Mouse (Mus musculus) liver, postnatal 0 days (tissue): ENCODE measurements around the gene Mansc4. TPM values are rescaled to one million over a fixed set of nuclear protein-coding genes. Genes with fewer than 3 reads are reported as not detected.

Experiments used
- ATAC-seq: fragments of 200-750 bp; cut with Nextera tagmentation; 2 replicates; pipeline ENCODE4 v1.8.0; 2017; ENCODE audit warnings: mild to moderate bottlenecking, moderate library complexity
- DNase-seq: peaks from one replicate; pipeline ENCODE4 v3.0.0-alpha.2; 2016
- H3K27ac ChIP-seq: fragments of 300-500 bp; sonication (generic); 2 replicates; pipeline ENCODE4 v1.5.1; 2014; ENCODE audit warnings: antibody characterized with exemption, moderate library complexity, mild to moderate bottlenecking, low read depth
- H3K27me3 ChIP-seq: fragments of 300-500 bp; sonication (generic); 2 replicates; pipeline ENCODE4 v1.6.1; 2014; ENCODE audit warnings: low read length, control low read depth, mixed read lengths; ENCODE audit not compliant: insufficient read depth
- H3K36me3 ChIP-seq: fragments of 300-500 bp; sonication (generic); replicated peaks from 2 replicates; pipeline ENCODE4 v1.6.1; 2014; ENCODE audit warnings: mild to moderate bottlenecking, control low read depth, low read length, moderate library complexity, mixed read lengths; ENCODE audit not compliant: insufficient read depth
- H3K4me1 ChIP-seq: fragments of 300-500 bp; sonication (generic); 2 replicates; pipeline ENCODE4 v1.6.1; 2014; ENCODE audit warnings: antibody characterized with exemption, mild to moderate bottlenecking, control low read depth; ENCODE audit not compliant: insufficient read depth
- H3K4me2 ChIP-seq: fragments of 300-500 bp; sonication (generic); 2 replicates; pipeline ENCODE4 v1.6.1; 2014; ENCODE audit warnings: low read depth, mild to moderate bottlenecking, low read length, moderate library complexity, mixed read lengths
- H3K4me3 ChIP-seq: fragments of 300-500 bp; sonication (generic); 2 replicates; pipeline ENCODE4 v1.5.1; 2014; ENCODE audit warnings: low read depth, low read length
- H3K9ac ChIP-seq: fragments of 300-500 bp; sonication (generic); replicated peaks from 2 replicates; pipeline ENCODE4 v1.6.1; 2014; ENCODE audit warnings: mild to moderate bottlenecking, moderate library complexity
- H3K9me3 ChIP-seq: fragments of 300-500 bp; sonication (generic); 2 replicates; pipeline ENCODE4 v1.6.1; 2016; ENCODE audit warnings: mild to moderate bottlenecking, control low read depth, low read length, mixed read lengths
- CTCF ChIP-seq: sonication (generic); IDR thresholded peaks from 2 replicates; pipeline ENCODE4 v1.5.1; 2016; ENCODE audit warnings: antibody characterized with exemption, low read depth
- EP300 ChIP-seq: IDR thresholded peaks from 2 replicates; pipeline ENCODE4 v1.6.1; 2016; ENCODE audit warnings: antibody characterized with exemption, low read depth, mild to moderate bottlenecking
- WGBS: fragments of 180-500 bp; shearing (Covaris S2); extraction: QIAGEN DNeasy Blood & Tissue Kit; methylation state at CpG from one replicate; pipeline ENCODE4 v1.1.7; 2014; ENCODE audit not compliant: insufficient replicate concordance; 5-methylcytosine and 5-hydroxymethylcytosine counted together
- polyA plus RNA-seq: library from polyadenylated mRNA; unstranded; fragments of >200 nt; fragmentation: Nextera tagmentation; extraction: Ambion mirVana; gene quantifications from 2 replicates; pipeline ENCODE4 v1.2.1, GENCODE M21; 2015

The Mansc4 gene
- polyA plus RNA-seq, 1 experiment from 2014 or later, result not detected

DNA sequence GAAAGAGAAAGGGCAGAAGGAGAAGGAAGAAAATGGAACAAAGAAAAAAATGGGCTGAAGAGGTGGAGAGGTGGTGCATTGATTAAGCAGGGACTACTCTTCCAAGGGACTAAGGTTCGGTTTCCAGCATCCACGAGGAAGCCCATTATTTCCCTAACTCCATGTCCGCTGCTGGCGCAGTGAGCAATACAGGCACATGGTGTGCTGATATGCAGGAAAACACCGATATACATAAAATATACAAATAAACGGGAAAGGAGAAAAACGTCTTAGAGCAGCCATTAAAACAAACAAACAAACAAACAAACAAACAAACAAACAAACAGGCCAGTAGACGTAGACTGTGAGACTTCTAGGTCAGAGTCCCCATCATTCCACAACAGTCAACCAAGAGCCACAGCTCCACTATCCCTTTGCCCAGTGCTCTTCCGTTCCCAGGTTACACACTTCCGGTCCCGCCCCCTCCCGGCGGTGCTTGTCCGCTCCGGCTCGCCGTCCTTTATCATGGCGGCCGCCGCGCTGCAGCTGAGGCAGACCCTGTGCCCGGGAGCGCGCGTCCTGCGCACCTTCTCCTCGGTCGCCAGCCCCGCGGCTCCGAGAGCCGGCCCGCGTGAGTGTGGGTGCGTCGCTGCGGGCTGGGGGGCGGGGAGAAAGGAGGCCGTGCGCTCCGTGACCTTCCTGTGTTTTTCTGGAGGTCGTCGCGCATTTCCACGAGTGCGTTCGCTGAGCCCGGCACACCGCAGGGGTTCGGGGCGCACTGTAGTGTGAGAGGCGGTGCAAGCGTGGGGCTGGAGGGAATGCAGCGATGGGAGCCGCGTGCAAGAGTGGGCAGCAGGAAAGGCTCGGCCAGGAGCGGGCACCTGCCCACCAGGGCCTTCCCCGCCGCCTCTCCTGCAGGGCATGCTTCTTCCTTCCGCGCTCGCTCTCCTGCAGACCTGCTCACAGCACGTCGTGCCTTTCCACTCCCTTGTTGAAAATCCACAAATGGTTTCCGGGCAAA is 44.2 kb downstream of the Mansc4 start, which contains the start of gene Mrps35:
Gene Mrps35 (plus strand): TSS at position 474 of the 1,000 bp plus-strand sequence.
- Histone ChIP-seq H3K27me3 (no peaks in the 10 kb centered on the region), H3K4me3 (peak within 1 kb of the TSS; percentile 97), H3K36me3 (0 out of 2 replicates have a peak, but pooled peaks cover 2% of the 10 kb centered on the region), H3K4me1 (peaks cover 18% of the 10 kb centered on the region), H3K9ac (peak within 1 kb of the TSS; percentile 95), H3K27ac (peak within 1 kb of the TSS; percentile 86), H3K9me3 (no peaks in the 10 kb centered on the region), H3K4me2 (peak within 1 kb of the TSS; percentile 89)
- ATAC-seq (peak; percentile 99), DNase-seq (peak; percentile 93)
- TF ChIP-seq CTCF (peak; percentile 21; the same call in 1 of the 2 replicates), EP300 (no peak)
- 3% methylated on average over 58 of the region's 66 CpGs for WGBS

DNA sequence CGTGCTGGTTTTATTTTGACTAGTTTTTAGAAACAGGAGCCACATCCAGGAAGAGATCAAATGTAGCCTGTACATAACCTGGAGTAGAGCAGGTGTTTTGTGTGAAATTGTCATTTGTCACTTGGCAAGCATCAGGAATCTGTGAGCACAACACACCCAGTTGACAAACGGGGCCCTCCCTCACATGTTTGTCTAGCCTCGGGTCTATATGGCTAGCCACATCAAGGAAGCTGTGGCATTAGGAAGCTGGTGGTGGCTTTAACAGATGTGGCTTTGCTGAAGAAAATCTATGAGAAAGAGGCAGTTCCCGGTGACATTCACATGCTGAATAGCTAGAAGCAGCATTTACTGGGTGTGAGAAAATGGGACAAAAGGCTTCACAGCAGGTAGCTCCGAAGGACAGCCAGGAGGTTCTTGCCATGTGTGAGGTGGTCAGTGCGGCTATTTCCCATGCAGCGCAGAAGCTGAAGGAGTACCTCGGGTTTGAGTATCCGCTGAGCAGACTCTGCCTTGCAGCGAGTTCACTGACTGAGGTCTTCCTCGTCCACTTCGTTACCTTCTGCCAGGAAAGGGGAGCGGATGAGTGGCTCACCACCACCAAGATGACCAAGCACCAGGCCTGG is 54.4 kb downstream of the Mansc4 start, which contains the start of gene Rep15:
Gene Rep15 (plus strand): TSS at position 282 of the 623 bp plus-strand sequence.
- no peak within 1 kb of the TSS for H3K4me2 ChIP-seq

DNA sequence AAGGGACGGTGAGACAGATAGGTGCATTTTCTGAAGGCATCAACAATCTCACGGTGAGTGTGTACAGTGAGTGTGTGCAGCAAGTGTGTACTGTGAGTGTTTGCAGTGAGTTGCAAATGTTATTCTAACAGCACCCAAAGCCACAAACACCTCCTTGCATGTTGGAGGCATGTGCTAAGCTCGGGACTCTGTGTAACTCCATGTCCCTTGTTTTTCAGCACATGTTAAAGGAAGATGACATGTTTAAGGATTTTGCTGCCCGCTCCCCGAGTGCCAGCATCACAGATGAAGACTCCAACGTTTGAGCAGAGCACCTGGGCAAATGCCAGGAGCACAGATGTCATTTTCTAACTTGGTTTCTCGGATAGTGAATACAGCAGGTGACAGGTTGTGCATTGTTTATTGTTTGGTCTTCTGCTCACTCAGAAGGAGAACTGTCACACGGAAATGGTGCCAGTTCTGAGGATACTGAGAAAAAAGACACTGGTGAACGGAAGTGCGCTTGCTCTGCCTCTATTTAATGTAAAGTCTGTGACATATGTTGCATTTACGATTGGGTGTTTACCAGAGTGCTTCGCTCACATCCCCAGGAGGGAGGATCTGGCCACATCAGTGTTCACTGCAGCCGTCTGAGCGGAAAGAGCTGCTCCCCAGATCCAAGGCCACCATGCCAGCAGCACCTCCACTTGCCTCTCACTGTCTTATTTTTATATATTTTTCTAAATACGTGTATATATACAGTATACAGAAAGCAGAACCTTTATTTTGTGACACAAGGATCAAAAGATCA is 56.5 kb downstream of the Mansc4 start:
- WGBS, result 80% methylated on average over 15 of the region's 15 CpGs
- ATAC-seq (no peak), DNase-seq (peak; percentile 9)
- peaks cover 25% of the 10 kb centered on the region for H3K36me3 ChIP-seq
- H3K27ac ChIP-seq, result no peak overlapping the region
- no peaks in the 10 kb centered on the region for H3K27me3 ChIP-seq
- H3K4me2 ChIP-seq, result no peak overlapping the region
- no peak overlapping the region for H3K4me3 ChIP-seq
- no peaks in the 10 kb centered on the region for H3K9me3 ChIP-seq
- H3K9ac ChIP-seq, result no peak overlapping the region
- TF ChIP-seq CTCF (no peak), EP300 (no peak)
- no peaks in the 10 kb centered on the region for H3K4me1 ChIP-seq

More for the DNA sequence above, 54.4 kb downstream of the Mansc4 start, which contains the start of gene Rep15:
- DNase-seq (peak; percentile 9), ATAC-seq (no peak)
- 68% methylated on average over 13 of the region's 13 CpGs for WGBS
- Histone ChIP-seq H3K27me3 (no peaks in the 10 kb centered on the region), H3K36me3 (peaks cover 20% of the 10 kb centered on the region), H3K9ac (no peak within 1 kb of the TSS), H3K4me3 (no peak within 1 kb of the TSS), H3K9me3 (no peaks in the 10 kb centered on the region), H3K27ac (no peak within 1 kb of the TSS), H3K4me1 (no peaks in the 10 kb centered on the region)
- TF ChIP-seq CTCF, result no peak
- TF ChIP-seq EP300, result no peak

DNA sequence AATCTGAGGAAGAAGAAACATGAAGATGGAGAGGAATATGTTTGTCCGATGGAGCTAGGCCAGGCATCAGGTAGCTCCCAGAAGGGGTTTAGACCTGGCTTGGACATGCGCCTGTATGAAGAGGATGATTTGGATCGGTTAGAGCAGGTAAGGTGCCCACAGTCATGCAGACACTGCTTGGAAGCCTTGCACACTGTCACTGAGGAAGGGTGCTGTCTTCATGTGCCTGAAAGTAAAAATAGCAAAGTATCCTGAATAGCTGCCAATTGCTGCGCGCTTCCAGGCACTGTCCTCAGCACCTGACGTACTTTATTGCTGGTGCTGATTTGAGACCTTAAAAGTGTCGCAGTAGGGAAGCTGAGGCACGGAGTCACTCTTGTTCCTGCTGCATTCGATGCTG is 57.2 kb downstream of the Mansc4 start:
- Histone ChIP-seq H3K9me3 (no peaks in the 10 kb centered on the region), H3K4me1 (no peaks in the 10 kb centered on the region), H3K4me3 (no peak overlapping the region), H3K9ac (no peak overlapping the region), H3K36me3 (peaks cover 25% of the 10 kb centered on the region), H3K27me3 (no peaks in the 10 kb centered on the region), H3K4me2 (no peak overlapping the region), H3K27ac (no peak overlapping the region)
- DNase-seq (peak; percentile 0), ATAC-seq (no peak)
- TF ChIP-seq CTCF, result no peak
- TF ChIP-seq EP300, result no peak
- 85% methylated on average over 9 of the region's 9 CpGs for WGBS

DNA sequence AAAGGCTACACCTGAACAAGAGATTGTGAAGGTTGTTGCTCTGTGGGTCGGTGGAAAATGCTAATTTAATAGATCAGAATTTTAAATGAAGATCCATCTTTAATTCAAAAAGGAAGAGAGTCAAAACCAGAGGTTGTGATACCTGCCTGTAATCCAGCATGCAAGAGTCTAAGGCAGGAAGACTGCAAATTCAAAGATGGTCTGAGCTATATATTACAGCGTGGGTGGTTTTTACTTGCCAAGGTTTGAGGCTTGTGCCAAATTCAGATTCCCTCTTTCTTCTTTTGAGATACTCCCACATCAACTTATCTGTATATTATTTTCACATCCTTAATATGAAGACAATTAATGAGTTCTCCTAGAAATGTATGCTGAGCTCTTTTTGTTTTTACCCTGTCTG is 58.4 kb downstream of the Mansc4 start:
- ATAC-seq (no peak), DNase-seq (no peak)
- H3K36me3 ChIP-seq, result peaks cover 23% of the 10 kb centered on the region
- H3K4me1 ChIP-seq, result no peaks in the 10 kb centered on the region
- TF ChIP-seq EP300 (no peak), CTCF (no peak)
- H3K9me3 ChIP-seq, result no peaks in the 10 kb centered on the region
- no peak overlapping the region for H3K27ac ChIP-seq
- no peak overlapping the region for H3K4me3 ChIP-seq
- no peaks in the 10 kb centered on the region for H3K27me3 ChIP-seq
- no peak overlapping the region for H3K9ac ChIP-seq
- H3K4me2 ChIP-seq, result no peak overlapping the region
- WGBS, result 77% methylated on average over 2 of the region's 2 CpGs

Other genes with a start within 250 kb of the Mansc4 start
- gene Smco2, start 236.9 kb downstream of the Mansc4 start, polyA plus RNA-seq, result not detected in 2 replicates
- 8.9 and 11.3 TPM in 2 replicates for gene Ppfibp1, start 198.5 kb downstream of the Mansc4 start, polyA plus RNA-seq
- gene 1700034J05Rik, start 132.6 kb downstream of the Mansc4 start, polyA plus RNA-seq, result 0.05 TPM in 1 of 2 replicates, not detected in the other
- 0.14 and 0.19 TPM in 2 replicates for gene Rep15, start 54.4 kb downstream of the Mansc4 start, polyA plus RNA-seq
- 59.3 and 62.5 TPM in 2 replicates for gene Mrps35, start 44.3 kb downstream of the Mansc4 start, polyA plus RNA-seq
- gene Klhl42, start 4.3 kb upstream of the Mansc4 start, polyA plus RNA-seq, result 1.4 and 1.6 TPM in 2 replicates
- not detected in 2 replicates for gene Pthlh, start 177.2 kb upstream of the Mansc4 start, polyA plus RNA-seq